Mouse (Mus musculus) left cerebral cortex, postnatal 14 days (tissue): Measurements from ENCODE around the gene Mcam. TPM values are rescaled to one million over a fixed set of nuclear protein-coding genes. Genes with fewer than 3 reads are reported as not detected.
A peak's percentile ranks its signal among the peaks of the same experiment; 100 is the strongest.

Experiments used
- DNase-seq, 2 experiments: peaks; one replicate each; pipeline ENCODE4 v3.0.0; 2021 to 2022; ENCODE audit warnings: low spot score in 2 of 2, mixed read lengths in 1 of 2
- intact Hi-C: fragments of 180-260 bp; cut with DNase I; formaldehyde crosslinking; loops from one replicate; pipeline ENCODE4 v1.15.1; 2025
- total RNA-seq, 2 experiments: library from RNA; stranded (reverse); gene quantifications; 2 replicates each; pipeline ENCODE4 v1.2.3; 2021

Mcam gene
- total RNA-seq, 2 experiments from 2014 or later = 20.3 to 22.0 TPM

DNA sequence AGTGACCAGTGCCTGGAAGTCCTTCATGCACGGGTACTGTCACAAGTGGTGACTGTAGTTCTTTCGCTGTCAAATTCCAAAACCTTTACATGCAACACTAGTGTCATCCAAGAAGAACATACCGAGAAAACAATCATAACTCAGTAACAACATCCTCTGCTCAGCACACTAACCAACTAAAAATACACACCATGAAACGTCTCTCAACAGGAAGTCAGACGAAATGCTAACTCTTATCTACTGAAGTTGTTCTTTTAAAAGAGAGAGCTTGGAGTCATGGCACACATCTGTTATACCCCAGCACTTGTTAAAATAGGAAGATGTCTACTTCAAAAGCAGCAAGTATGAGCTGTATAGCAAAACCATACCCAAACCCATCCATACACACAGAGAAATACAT lies 47.3 kb downstream of the Mcam start:
- intact Hi-C loops = loop anchor here (10.0 kb wide), 1 partner anchor 53 kb away; the partner anchor contains the start of gene Cbl
- DNase-seq = no peak

DNA sequence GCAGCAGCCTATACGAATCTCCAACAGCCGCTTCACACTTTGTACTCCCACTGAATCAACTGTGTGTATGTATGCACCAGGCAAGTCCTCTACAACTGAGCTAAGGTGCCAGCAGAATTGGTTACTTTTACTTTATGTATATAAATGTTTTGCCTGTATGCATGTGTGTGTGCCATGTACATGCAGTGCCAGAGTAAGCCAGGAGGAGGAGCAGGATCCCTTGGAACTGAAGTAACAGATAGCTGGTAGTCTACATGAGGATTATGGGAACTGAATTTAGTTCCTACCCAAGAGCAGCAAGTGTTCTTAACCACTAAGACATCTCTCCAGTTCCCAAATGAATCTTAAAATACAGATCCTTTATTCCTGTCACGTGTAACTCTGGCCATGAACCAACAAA lies 48.0 kb downstream of the Mcam start:
- intact Hi-C loops = loop anchor here (10.0 kb wide), 1 partner anchor 53 kb away; the partner anchor contains the start of gene Cbl

DNA sequence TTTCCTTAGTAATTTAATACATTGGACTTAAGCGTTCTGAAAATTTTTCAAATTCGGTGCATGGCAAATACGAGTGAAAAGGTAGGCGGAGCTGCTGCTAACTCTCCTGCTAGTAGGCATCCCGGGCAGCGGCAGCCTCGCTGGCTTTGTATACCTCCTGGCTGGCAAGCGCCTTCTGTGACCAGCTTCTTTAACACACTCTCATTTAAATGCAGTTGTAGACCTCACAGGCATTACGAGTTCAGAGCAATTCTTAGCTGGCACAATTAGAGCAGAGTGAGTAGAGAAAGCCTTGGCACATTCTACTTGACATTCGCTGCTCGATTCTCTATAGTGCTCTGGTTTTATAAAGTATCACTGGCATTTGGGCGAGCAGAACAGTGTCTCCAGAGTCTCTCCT lies 54.0 kb downstream of the Mcam start:
- peak in 1 of 2 experiments; percentile 36 for DNase-seq
- intact Hi-C loops = loop anchor here (10.0 kb wide), 1 partner anchor 47 kb away; the partner anchor contains the start of gene Cbl

More for the DNA sequence above, 48.0 kb downstream of the Mcam start:
- peak; percentile 25 to 51 for DNase-seq

DNA sequence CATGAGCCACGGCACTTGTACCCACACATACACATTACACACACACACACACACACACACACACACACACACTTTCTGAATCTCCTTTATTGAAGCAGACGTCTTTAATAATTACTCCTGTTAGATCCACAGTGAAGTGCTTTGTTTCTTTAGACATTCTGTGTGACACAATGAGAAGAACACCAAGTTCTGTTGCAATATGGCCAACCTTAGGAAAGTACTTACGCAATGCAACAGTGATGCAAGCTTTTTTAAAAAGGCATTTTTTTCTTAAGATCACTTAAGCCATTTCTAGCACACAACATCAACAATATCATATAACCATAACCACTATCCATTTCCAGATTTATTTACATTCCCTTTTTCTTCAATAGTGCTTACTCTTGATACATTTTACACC lies 56.9 kb downstream of the Mcam start:
- intact Hi-C loops = no loop called here
- no peak for DNase-seq

DNA sequence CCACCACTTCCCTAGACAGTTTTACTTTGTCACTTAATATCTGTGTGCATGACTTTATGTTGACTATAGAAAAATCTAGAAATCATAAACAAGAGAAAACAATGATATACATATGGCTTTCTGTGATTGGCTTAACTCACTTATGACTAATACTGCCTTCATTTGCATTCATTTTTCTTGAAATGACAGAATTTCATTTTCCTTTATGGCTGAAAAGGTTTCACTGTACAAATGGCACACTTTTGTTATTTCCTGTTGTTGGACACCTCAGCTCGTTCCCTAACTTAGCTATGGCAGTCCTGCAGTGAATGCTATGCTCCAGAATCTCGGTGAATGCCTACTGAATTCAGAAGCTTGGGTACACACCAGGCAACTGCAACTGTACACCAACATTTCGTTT lies 58.0 kb downstream of the Mcam start:
- intact Hi-C loops = no loop called here
- DNase-seq = no peak

Other genes starting within 250 kb of the Mcam start
- gene Thy1, start 91.1 kb upstream of the Mcam start, total RNA-seq = 100 to 1,000 TPM; 854 to 877 TPM
- gene Usp2, start 67.4 kb upstream of the Mcam start, total RNA-seq = 10 to 100 TPM; 71.9 to 87.1 TPM
- gene Mfrp, start 32.7 kb upstream of the Mcam start, total RNA-seq = under 1 TPM; 0.46 to 0.82 TPM
- 10 to 100 TPM; 17.1 to 19.6 TPM for gene C1qtnf5, start 27.2 kb upstream of the Mcam start, total RNA-seq
- under 1 TPM; 0.25 to 0.37 TPM for gene Gm49380, start 21.0 kb upstream of the Mcam start, total RNA-seq
- gene Rnf26, start 21.0 kb upstream of the Mcam start, total RNA-seq = 10 to 100 TPM; 28.1 to 31.9 TPM
- gene Cbl, start 99.6 kb downstream of the Mcam start, total RNA-seq = 10 to 100 TPM; 44.9 to 48.9 TPM
- gene Ccdc153, start 106.2 kb downstream of the Mcam start, total RNA-seq = 1 to 10 TPM; 1.2 to 1.4 TPM
- under 1 TPM; 0.53 to 0.82 TPM for gene Pdzd3, start 117.0 kb downstream of the Mcam start, total RNA-seq
- gene Nlrx1, start 134.1 kb downstream of the Mcam start, total RNA-seq = 10 to 100 TPM; 11.4 to 11.6 TPM
- gene Abcg4, start 154.1 kb downstream of the Mcam start, total RNA-seq = 10 to 100 TPM; 62.2 to 67.9 TPM
- 10 to 100 TPM; 22.6 to 27.7 TPM for gene Hinfp, start 171.2 kb downstream of the Mcam start, total RNA-seq
- 100 to 1,000 TPM; 177 to 213 TPM for gene C2cd2l, start 185.8 kb downstream of the Mcam start, total RNA-seq
- 10 to 100 TPM; 14.8 to 14.9 TPM for gene Dpagt1, start 191.6 kb downstream of the Mcam start, total RNA-seq
- 10 to 100 TPM; 59.8 to 66.2 TPM for gene H2afx, start 200.2 kb downstream of the Mcam start, total RNA-seq
- 10 to 100 TPM; 18.3 to 20.2 TPM for gene Hmbs, start 209.8 kb downstream of the Mcam start, total RNA-seq
- gene Vps11, start 227.2 kb downstream of the Mcam start, total RNA-seq = 10 to 100 TPM; 44.2 to 44.6 TPM
- gene Hyou1, start 245.0 kb downstream of the Mcam start, total RNA-seq = 100 to 1,000 TPM; 100 to 101 TPM